Mouse (Mus musculus): Measurements from ENCODE around the gene Snap23. TPM values are rescaled to one million over a fixed set of nuclear protein-coding genes. Genes with fewer than 3 reads are reported as not detected.
"Not testable (repeated sequence)": the region's sequence is repeated elsewhere in the genome, so short reads cannot be mapped to it uniquely, and the experiment has no call there.

Snap23 gene
- polyA plus RNA-seq, 1 experiment from 2014 or later: 46.4 TPM

DNA sequence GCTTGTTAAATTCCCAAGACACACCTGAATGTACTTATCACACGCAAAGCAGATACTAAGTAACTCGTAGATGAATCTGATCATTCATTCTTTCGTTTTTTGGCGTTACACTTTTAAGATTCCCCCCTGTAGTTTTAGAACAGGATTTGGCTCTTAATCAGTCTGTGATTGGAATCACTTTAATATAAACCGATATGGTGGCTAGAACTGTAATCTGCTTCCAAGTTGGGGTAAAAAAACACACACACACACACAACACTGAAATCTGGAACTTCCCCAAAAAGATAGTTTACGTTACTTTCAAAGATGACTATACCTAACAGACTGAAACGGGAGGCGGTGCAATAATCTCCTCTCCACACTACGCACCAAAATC, 4.6 kb upstream of the Snap23 start:
- 19% methylated on average over 9 of the region's 9 CpGs for whole genome bisulfite sequencing
- Histone ChIP-seq H3K4me3 (peak overlapping the region; percentile 75), H3K27ac (replicated peaks) (peak overlapping the region; percentile 77), H3K4me1 (peaks cover 20% of the 10 kb centered on the region), H3K27me3 (replicated peaks) (no peaks in the 10 kb centered on the region), H3K9me3 (no peaks in the 10 kb centered on the region), H3K36me3 (peaks cover 10% of the 10 kb centered on the region), H3K9ac (peak overlapping the region; percentile 91), H3K4me2 (peak overlapping the region; percentile 77)
- no peak for ATAC-seq (ENCODE audit: extremely low read depth, insufficient number of reproducible peaks, low FRiP score, low TSS enrichment)

- peak; percentile 44; the same call in 1 of the 2 replicates for ATAC-seq (ENCODE audit: extremely low read depth, insufficient number of reproducible peaks, low FRiP score, low TSS enrichment)
- no peaks in the 10 kb centered on the region for H3K9me3 ChIP-seq
- under 1% methylated on average over 48 of the region's 50 CpGs for WGBS
These were observed 4.1 kb upstream of the Snap23 start, which contains the start of gene Zfp106 for GRCm38 (mm10) chr2:120563235-120563990. Gene Zfp106, minus strand, starts transcription at chr2:120563843.

GRCm38 (mm10) chr2:120564548-120565188, 2.8 kb upstream of the Snap23 start:
- peaks cover 33% of the 10 kb centered on the region for H3K4me1 ChIP-seq
- H3K4me2 ChIP-seq; H3K36me3 ChIP-seq; H3K27ac ChIP-seq (replicated peaks); H3K9ac ChIP-seq; H3K4me3 ChIP-seq; ATAC-seq (ENCODE audit: extremely low read depth, insufficient number of reproducible peaks, low FRiP score, low TSS enrichment); H3K27me3 ChIP-seq (replicated peaks); H3K9me3 ChIP-seq: not testable (repeated sequence)
- 90% methylated on average over 4 of the region's 4 CpGs for WGBS

More at GRCm38 (mm10) chr2:120563235-120563990, 4.1 kb upstream of the Snap23 start, which contains the start of gene Zfp106:
- H3K4me1 ChIP-seq: peaks cover 21% of the 10 kb centered on the region
- H3K4me3 ChIP-seq: peak within 1 kb of the TSS; percentile 75
- H3K4me2 ChIP-seq: peak within 1 kb of the TSS; percentile 77
- H3K27me3 ChIP-seq (replicated peaks): no peaks in the 10 kb centered on the region
- peaks cover 9% of the 10 kb centered on the region for H3K36me3 ChIP-seq
- H3K27ac ChIP-seq (replicated peaks): peak within 1 kb of the TSS; percentile 77
- H3K9ac ChIP-seq: peak within 1 kb of the TSS; percentile 91

GRCm38 (mm10) chr2:120565363-120565762, 2.1 kb upstream of the Snap23 start:
- no peak overlapping the region for H3K4me2 ChIP-seq
- H3K4me1 ChIP-seq: peaks cover 33% of the 10 kb centered on the region
- no peak for ATAC-seq (ENCODE audit: extremely low read depth, insufficient number of reproducible peaks, low FRiP score, low TSS enrichment)
- no peak overlapping the region for H3K9ac ChIP-seq
- no peaks in the 10 kb centered on the region for H3K9me3 ChIP-seq
- peaks cover 8% of the 10 kb centered on the region for H3K36me3 ChIP-seq
- H3K27me3 ChIP-seq (replicated peaks): no peaks in the 10 kb centered on the region
- WGBS: 64% methylated on average over 2 of the region's 2 CpGs
- no peak overlapping the region for H3K27ac ChIP-seq (replicated peaks)
- H3K4me3 ChIP-seq: no peak overlapping the region

DNA sequence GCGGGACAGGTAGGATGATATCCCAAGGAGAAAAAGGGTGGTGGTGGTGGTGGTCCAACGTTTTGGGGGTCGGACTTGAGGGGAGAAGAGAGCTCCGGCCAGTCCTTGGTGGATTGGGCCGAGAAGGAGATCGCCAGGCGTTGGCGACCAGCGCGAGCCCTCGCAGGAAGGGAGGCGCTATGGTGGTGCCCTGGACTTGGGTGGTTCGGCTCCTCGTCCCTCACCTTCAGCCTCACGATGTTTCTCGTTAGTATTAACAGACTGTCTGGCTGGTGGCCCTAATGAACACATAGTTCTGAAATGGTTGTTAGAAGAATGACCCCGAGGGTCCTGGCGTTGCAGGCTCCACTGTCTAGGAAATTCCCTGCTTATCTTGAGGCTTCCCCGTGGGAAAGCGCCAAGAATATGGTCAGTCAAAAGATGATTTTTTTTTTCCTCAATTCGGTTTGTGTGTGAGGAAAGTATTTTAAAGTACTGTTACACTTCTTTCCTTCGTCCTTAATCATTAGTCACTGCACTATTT, 388 bp downstream of the Snap23 start:
- Histone ChIP-seq H3K9ac (peak overlapping the region; percentile 89), H3K4me2 (peak overlapping the region; percentile 87), H3K27me3 (replicated peaks) (no peaks in the 10 kb centered on the region), H3K27ac (replicated peaks) (peak overlapping the region; percentile 90), H3K4me3 (peak overlapping the region; percentile 81), H3K9me3 (no peaks in the 10 kb centered on the region), H3K36me3 (peaks cover 15% of the 10 kb centered on the region), H3K4me1 (peaks cover 20% of the 10 kb centered on the region)
- WGBS: 0% methylated on average over 22 of the region's 22 CpGs
- ATAC-seq (ENCODE audit: extremely low read depth, insufficient number of reproducible peaks, low FRiP score, low TSS enrichment): peak; percentile 75

GRCm38 (mm10) chr2:120571081-120571480, 3.6 kb downstream of the Snap23 start:
- Histone ChIP-seq H3K27ac (replicated peaks) (no peak overlapping the region), H3K4me2 (no peak overlapping the region), H3K9me3 (no peaks in the 10 kb centered on the region), H3K4me1 (peaks cover 16% of the 10 kb centered on the region), H3K4me3 (no peak overlapping the region), H3K9ac (no peak overlapping the region), H3K36me3 (peaks cover 15% of the 10 kb centered on the region), H3K27me3 (replicated peaks) (no peaks in the 10 kb centered on the region)
- 95% methylated on average over 3 of the region's 3 CpGs for WGBS
- no peak for ATAC-seq (ENCODE audit: extremely low read depth, insufficient number of reproducible peaks, low FRiP score, low TSS enrichment)

DNA sequence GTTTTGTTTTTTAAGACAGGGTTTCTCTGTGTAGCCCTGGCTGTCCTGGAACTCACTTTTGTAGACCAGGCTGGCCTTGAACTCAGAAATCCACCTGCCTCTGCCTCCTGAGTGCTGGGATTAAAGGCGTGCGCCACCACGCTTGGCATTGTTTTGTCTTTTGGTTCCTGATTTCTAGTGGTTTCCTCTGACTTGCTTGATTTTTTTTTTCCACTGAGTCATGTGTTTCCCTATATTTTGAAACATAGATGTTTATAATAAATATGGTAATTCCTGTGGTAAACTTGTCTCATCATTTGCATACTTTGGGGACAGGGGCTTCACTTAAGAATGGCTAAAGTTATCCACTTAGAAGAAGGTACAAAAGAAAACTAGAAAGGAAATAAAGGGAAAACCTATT, 4.7 kb downstream of the Snap23 start:
- not testable (repeated sequence) for H3K9me3 ChIP-seq; H3K4me3 ChIP-seq; H3K27ac ChIP-seq (replicated peaks); ATAC-seq (ENCODE audit: extremely low read depth, insufficient number of reproducible peaks, low FRiP score, low TSS enrichment); H3K9ac ChIP-seq; H3K27me3 ChIP-seq (replicated peaks); H3K4me2 ChIP-seq
- peaks cover 13% of the 10 kb centered on the region for H3K4me1 ChIP-seq
- peaks cover 15% of the 10 kb centered on the region for H3K36me3 ChIP-seq
- WGBS: 90% methylated on average over 3 of the region's 3 CpGs

- Histone ChIP-seq H3K36me3 (peaks cover 15% of the 10 kb centered on the region), H3K9ac (no peak overlapping the region), H3K4me2 (no peak overlapping the region), H3K4me3 (no peak overlapping the region), H3K9me3 (no peaks in the 10 kb centered on the region), H3K4me1 (peaks cover 8% of the 10 kb centered on the region), H3K27me3 (replicated peaks) (no peaks in the 10 kb centered on the region), H3K27ac (replicated peaks) (no peak overlapping the region)
- no peak for ATAC-seq (ENCODE audit: extremely low read depth, insufficient number of reproducible peaks, low FRiP score, low TSS enrichment)
- 87% methylated on average over 3 of the region's 3 CpGs for WGBS
These were observed 7.7 kb downstream of the Snap23 start for GRCm38 (mm10) chr2:120575121-120575520.

- H3K4me2 ChIP-seq: no peak overlapping the region
- no peak for ATAC-seq (ENCODE audit: extremely low read depth, insufficient number of reproducible peaks, low FRiP score, low TSS enrichment)
- no peaks in the 10 kb centered on the region for H3K9me3 ChIP-seq
- H3K4me1 ChIP-seq: peaks cover 8% of the 10 kb centered on the region
- H3K27ac ChIP-seq (replicated peaks): no peak overlapping the region
- H3K9ac ChIP-seq: no peak overlapping the region
- H3K4me3 ChIP-seq: no peak overlapping the region
- H3K36me3 ChIP-seq: peaks cover 13% of the 10 kb centered on the region
- no peaks in the 10 kb centered on the region for H3K27me3 ChIP-seq (replicated peaks)
- WGBS: 71% methylated on average over 2 of the region's 2 CpGs
These were observed 8.5 kb downstream of the Snap23 start for GRCm38 (mm10) chr2:120575978-120576377.

DNA sequence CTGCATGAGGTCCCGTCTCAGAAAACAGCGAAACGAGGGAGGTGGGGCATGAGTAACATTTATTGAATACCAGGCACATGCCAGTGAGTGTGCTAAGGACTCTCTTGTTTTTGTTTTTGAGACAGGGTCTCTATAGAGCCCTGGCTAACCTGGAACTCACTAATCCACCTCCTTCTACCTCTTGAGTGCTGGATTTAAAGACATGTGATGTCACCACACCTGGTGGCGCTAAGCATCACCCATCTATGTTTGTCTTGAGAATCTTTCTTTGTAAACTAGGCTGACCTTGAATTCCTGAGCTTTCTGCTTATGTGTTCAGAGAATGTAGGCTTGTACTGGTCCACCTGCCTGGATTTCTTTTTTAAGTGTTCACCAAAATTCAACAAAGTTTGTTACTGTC, 10.3 kb downstream of the Snap23 start:
- H3K36me3 ChIP-seq: peaks cover 2% of the 10 kb centered on the region; the same call in 1 of the 2 replicates
- no peaks in the 10 kb centered on the region for H3K9me3 ChIP-seq
- ATAC-seq (ENCODE audit: extremely low read depth, insufficient number of reproducible peaks, low FRiP score, low TSS enrichment): no peak
- no peak overlapping the region for H3K4me2 ChIP-seq
- H3K27ac ChIP-seq (replicated peaks): no peak overlapping the region
- no peak overlapping the region for H3K9ac ChIP-seq
- WGBS: 87% methylated on average over 4 of the region's 4 CpGs
- H3K4me1 ChIP-seq: peaks cover 15% of the 10 kb centered on the region
- no peak overlapping the region for H3K4me3 ChIP-seq
- no peaks in the 10 kb centered on the region for H3K27me3 ChIP-seq (replicated peaks)

DNA sequence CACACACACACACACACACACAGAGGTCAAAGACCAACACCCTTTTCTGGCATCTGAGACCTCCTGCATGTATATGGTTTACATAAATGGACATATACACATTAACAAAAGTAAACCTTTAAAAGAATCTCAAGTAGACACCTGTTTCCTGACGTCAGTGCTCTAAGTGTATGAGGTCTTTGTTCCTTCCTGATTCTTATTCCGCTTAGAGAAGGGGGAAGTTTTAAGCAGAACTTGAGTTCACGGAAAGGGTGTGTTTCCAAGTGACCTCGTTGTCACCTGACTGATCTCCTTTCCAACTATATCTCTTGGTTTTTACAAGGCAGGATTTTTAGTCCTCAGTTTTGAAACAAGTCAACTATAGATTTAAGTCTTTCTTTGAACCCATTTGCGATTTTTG, 10.8 kb downstream of the Snap23 start:
- Histone ChIP-seq H3K9me3 (no peaks in the 10 kb centered on the region), H3K4me2 (no peak overlapping the region), H3K27me3 (replicated peaks) (no peaks in the 10 kb centered on the region), H3K9ac (no peak overlapping the region), H3K36me3 (peaks cover 4% of the 10 kb centered on the region; the same call in 1 of the 2 replicates), H3K4me3 (no peak overlapping the region), H3K4me1 (peaks cover 15% of the 10 kb centered on the region), H3K27ac (replicated peaks) (no peak overlapping the region)
- WGBS: 66% methylated on average over 5 of the region's 5 CpGs
- ATAC-seq (ENCODE audit: extremely low read depth, insufficient number of reproducible peaks, low FRiP score, low TSS enrichment): no peak
